Mouse (Mus musculus): ENCODE data around the gene Nop53. TPM values are rescaled to one million over a fixed set of nuclear protein-coding genes. Genes with fewer than 3 reads are reported as not detected.

The Nop53 gene
- polyA plus RNA-seq, 1 experiment from 2014 or later, result 139 TPM

DNA sequence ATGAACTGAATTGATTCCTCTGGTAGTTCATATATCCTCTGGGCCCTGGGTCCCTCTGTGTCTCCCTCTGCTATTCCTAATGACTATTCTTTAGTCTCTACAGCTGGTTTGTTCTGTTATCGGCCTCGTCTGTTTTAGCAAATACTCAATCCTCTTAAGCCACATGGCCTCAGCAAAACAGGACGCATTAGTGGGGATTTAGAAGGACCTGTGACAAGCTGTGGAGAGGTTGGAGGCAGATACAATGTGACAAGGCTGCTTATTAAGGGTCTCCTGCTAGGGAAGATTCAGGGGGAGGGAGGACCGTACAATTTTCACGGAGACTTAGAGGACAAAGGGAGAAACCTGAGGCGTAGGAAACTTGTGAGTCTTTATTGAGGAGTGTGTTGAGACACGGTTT, 40.0 kb downstream of the Nop53 start:
- Histone ChIP-seq H3K4me1 (replicated peaks; ENCODE audit: control insufficient read depth, insufficient read depth) (no peaks in the 10 kb centered on the region), H3K27me3 (ENCODE audit: control insufficient read depth, insufficient read depth, low read length) (no peaks in the 10 kb centered on the region), H3K36me3 (ENCODE audit: control insufficient read depth, insufficient read depth, low read length) (no peaks in the 10 kb centered on the region), H3K9me3 (ENCODE audit: control insufficient read depth, low read length) (no peaks in the 10 kb centered on the region), H3K4me3 (ENCODE audit: low read depth, low read length) (no peak overlapping the region), H3K27ac (replicated peaks) (no peak overlapping the region), H3K4me2 (replicated peaks; ENCODE audit: low read depth) (no peak overlapping the region), H3K9ac (ENCODE audit: low read length) (no peak overlapping the region)
- 72% methylated on average over 7 of the region's 7 CpGs for WGBS
- TF ChIP-seq CTCF (IDR thresholded peaks at IDR 0.05; ENCODE audit: low read depth) (no peak), EP300 (optimal IDR thresholded peaks at IDR 0.05) (no peak)
- ATAC-seq (ENCODE audit: low FRiP score, low TSS enrichment) (no peak), DNase-seq (ENCODE audit: low spot score) (no peak)

- Histone ChIP-seq H3K27me3 (ENCODE audit: control insufficient read depth, insufficient read depth, low read length) (no peaks in the 10 kb centered on the region), H3K27ac (replicated peaks) (no peak overlapping the region), H3K4me1 (replicated peaks; ENCODE audit: control insufficient read depth, insufficient read depth) (no peaks in the 10 kb centered on the region), H3K36me3 (ENCODE audit: control insufficient read depth, insufficient read depth, low read length) (no peaks in the 10 kb centered on the region), H3K9ac (ENCODE audit: low read length) (no peak overlapping the region), H3K4me2 (replicated peaks; ENCODE audit: low read depth) (no peak overlapping the region), H3K4me3 (ENCODE audit: low read depth, low read length) (no peak overlapping the region), H3K9me3 (ENCODE audit: control insufficient read depth, low read length) (no peaks in the 10 kb centered on the region)
- ATAC-seq (ENCODE audit: low FRiP score, low TSS enrichment) (no peak), DNase-seq (ENCODE audit: low spot score) (no peak)
- 73% methylated on average over 9 of the region's 9 CpGs for WGBS
- no peak for TF ChIP-seq EP300 (optimal IDR thresholded peaks at IDR 0.05)
- TF ChIP-seq CTCF (IDR thresholded peaks at IDR 0.05; ENCODE audit: low read depth), result no peak
Observed at GRCm38 (mm10) chr7:15901366-15902048, 44.4 kb downstream of the Nop53 start.

DNA sequence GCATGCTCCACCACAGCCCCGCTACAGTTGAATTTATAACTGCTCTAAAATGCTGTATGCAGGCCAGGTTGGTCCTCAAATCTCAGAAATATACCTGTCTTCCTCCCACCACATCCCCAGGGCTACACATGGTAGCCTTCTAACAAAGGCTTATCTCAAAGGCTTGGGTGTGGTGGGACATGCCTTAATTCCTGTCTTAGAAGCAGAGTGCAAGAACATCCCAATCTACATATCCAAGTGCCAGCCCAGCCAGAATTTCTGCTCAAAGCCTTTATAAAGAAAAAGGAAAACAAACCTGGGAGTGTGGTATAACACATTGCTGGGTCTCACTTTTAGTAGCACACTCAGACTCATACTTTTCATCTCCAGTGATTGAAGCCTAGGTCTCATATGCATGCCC, 51.6 kb downstream of the Nop53 start:
- H3K9ac ChIP-seq (ENCODE audit: low read length), result no peak overlapping the region
- no peak overlapping the region for H3K4me2 ChIP-seq (replicated peaks; ENCODE audit: low read depth)
- ATAC-seq (ENCODE audit: low FRiP score, low TSS enrichment) (no peak), DNase-seq (ENCODE audit: low spot score) (no peak)
- H3K4me3 ChIP-seq (ENCODE audit: low read depth, low read length), result no peak overlapping the region
- WGBS, result 63% methylated on average over 1 of the region's 1 CpGs
- no peaks in the 10 kb centered on the region for H3K9me3 ChIP-seq (ENCODE audit: control insufficient read depth, low read length)
- H3K27me3 ChIP-seq (ENCODE audit: control insufficient read depth, insufficient read depth, low read length), result no peaks in the 10 kb centered on the region
- no peaks in the 10 kb centered on the region for H3K36me3 ChIP-seq (ENCODE audit: control insufficient read depth, insufficient read depth, low read length)
- no peaks in the 10 kb centered on the region for H3K4me1 ChIP-seq (replicated peaks; ENCODE audit: control insufficient read depth, insufficient read depth)
- TF ChIP-seq EP300 (optimal IDR thresholded peaks at IDR 0.05), result no peak
- no peak for TF ChIP-seq CTCF (IDR thresholded peaks at IDR 0.05; ENCODE audit: low read depth)
- no peak overlapping the region for H3K27ac ChIP-seq (replicated peaks)

Other genes starting within 250 kb of the Nop53 start
- not detected in 2 replicates for gene Obox5, start 195.9 kb downstream of the Nop53 start, polyA plus RNA-seq (2015; fragmentation: Nextera tagmentation; extraction: Ambion mirVana)
- not detected in 2 replicates for gene Obox6, start 106.4 kb downstream of the Nop53 start, polyA plus RNA-seq (2015; fragmentation: Nextera tagmentation; extraction: Ambion mirVana)
- gene Crx, start 66.1 kb downstream of the Nop53 start, polyA plus RNA-seq (2015; fragmentation: Nextera tagmentation; extraction: Ambion mirVana), result 0.10 TPM in 1 of 2 replicates, not detected in the other
- gene Crxos, start 63.5 kb downstream of the Nop53 start, polyA plus RNA-seq (2015; fragmentation: Nextera tagmentation; extraction: Ambion mirVana), result not detected in 2 replicates
- gene Selenow, start 23.7 kb downstream of the Nop53 start, polyA plus RNA-seq (2015; fragmentation: Nextera tagmentation; extraction: Ambion mirVana), result 560 and 572 TPM in 2 replicates
- gene Ehd2, start 21.5 kb upstream of the Nop53 start, polyA plus RNA-seq (2015; fragmentation: Nextera tagmentation; extraction: Ambion mirVana), result 30.7 and 37.7 TPM in 2 replicates
- gene Bicra, start 101.8 kb upstream of the Nop53 start, polyA plus RNA-seq (2015; fragmentation: Nextera tagmentation; extraction: Ambion mirVana), result 1.8 and 2.3 TPM in 2 replicates
- gene Zfp541, start 115.7 kb upstream of the Nop53 start, polyA plus RNA-seq (2015; fragmentation: Nextera tagmentation; extraction: Ambion mirVana), result 0.05 TPM in 2 replicates
- gene Napa, start 152.4 kb upstream of the Nop53 start, polyA plus RNA-seq (2015; fragmentation: Nextera tagmentation; extraction: Ambion mirVana), result 136 and 152 TPM in 2 replicates
- 11.8 and 13.1 TPM in 2 replicates for gene Kptn, start 173.8 kb upstream of the Nop53 start, polyA plus RNA-seq (2015; fragmentation: Nextera tagmentation; extraction: Ambion mirVana)
- 0.11 and 0.12 TPM in 2 replicates for gene Slc8a2, start 183.8 kb upstream of the Nop53 start, polyA plus RNA-seq (2015; fragmentation: Nextera tagmentation; extraction: Ambion mirVana)
- gene Meis3, start 229.0 kb upstream of the Nop53 start, polyA plus RNA-seq (2015; fragmentation: Nextera tagmentation; extraction: Ambion mirVana), result 10.9 and 11.8 TPM in 2 replicates